Mouse (Mus musculus) spleen, postnatal 10 days (tissue): Measurements from ENCODE around the gene Ap1ar.
A peak's percentile ranks its signal among the peaks of the same experiment; 100 is the strongest.
"Not testable (repeated sequence)": the region's sequence is repeated elsewhere in the genome, so short reads cannot be mapped to it uniquely, and the experiment has no call there.

Source experiments
- DNase-seq, 2 experiments: peaks; one replicate each; pipeline ENCODE4 v3.0.0; 2021 to 2022; ENCODE audit warnings: low spot score in 2 of 2

The Ap1ar gene

DNA sequence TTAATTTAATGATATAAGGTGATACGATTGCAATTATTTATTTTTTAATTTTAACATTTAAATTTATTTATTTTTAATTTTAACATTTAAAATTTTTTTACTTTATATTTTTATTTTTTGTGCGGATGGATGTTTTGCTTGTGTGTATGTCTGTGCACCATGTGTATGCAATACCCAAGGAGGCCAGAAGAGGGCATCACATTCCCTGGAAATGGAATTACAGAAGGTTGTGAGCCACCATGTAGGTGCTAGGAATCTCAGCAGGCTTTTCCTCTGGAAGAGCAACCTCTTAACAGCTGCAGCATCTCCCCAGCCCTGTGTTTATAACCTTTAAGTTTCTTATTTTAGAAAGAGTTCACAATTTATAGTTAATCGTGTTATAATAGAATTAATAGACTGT lies 41.6 kb downstream of the Ap1ar start:
- peak in 1 of 2 experiments; percentile 40 for DNase-seq

GRCm38 (mm10) chr3:127793022-127793421 lies 44.3 kb downstream of the Ap1ar start:
- DNase-seq = peak in 1 of 2 experiments; percentile 35

- peak; percentile 60 to 67 for DNase-seq
Measured at GRCm38 (mm10) chr3:127791595-127792561, 45.4 kb downstream of the Ap1ar start.

DNA sequence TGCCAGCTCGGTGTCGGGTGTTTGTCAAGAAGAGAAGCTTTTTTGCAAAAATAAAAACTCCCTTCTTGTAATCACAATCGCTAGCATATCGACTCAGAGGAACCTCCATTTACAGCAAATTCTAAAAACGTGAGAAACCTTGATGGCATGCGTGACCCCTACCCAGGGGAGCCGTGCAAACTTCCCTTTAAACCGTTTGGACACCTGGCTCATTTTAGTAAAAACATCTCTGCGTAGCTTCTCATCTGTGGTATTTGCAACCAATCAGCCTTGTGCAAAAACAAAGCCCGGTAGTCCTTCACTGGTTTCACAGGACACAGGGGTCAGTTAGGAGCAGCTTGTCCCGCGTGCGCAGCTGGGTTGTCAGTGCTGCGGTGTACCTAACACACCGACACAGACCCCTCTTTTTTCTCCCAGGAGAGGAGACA lies 46.3 kb downstream of the Ap1ar start:
- DNase-seq = peak; percentile 62 to 67

GRCm38 (mm10) chr3:127790234-127791055 lies 46.9 kb downstream of the Ap1ar start:
- DNase-seq = peak; percentile 66 to 67

DNA sequence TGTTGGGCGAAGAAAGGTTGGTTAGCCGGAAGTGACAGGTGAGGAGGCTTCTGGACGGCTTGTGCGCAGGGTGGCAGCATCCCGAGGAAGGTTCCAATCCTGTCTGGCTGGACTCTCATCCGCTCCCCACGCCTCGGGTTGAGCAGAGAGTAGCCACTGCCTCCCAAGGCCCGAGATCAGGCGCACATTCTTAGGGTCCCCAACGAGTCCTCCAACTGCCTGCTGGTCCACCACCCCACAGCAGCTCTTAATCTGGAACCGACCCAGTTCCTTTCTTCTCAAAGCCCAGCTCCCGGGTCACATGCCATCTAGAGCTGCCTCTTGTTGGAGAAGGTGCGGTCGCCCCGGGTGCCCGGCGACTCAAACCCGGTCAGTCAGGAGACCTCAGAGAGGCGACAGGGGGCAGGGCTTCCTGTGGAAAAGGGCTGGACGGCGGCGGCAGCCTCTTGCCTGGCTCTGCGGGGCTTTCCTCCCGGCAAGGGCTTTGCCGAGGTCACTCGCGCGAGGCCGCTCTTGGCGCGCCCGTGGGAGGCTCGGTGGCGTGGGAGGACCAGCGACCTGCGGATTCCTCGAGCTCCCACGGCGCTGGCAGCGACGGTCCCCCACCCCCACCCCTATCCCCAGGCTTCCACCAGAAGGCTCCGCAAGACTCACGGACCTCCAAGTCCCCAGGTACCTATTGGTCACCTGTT lies 47.7 kb downstream of the Ap1ar start, which contains the start of gene Tifa:
Tifa (plus strand) TSS at position 306 of the 692 bp plus-strand sequence.
- DNase-seq = peak; percentile 79 to 80

DNA sequence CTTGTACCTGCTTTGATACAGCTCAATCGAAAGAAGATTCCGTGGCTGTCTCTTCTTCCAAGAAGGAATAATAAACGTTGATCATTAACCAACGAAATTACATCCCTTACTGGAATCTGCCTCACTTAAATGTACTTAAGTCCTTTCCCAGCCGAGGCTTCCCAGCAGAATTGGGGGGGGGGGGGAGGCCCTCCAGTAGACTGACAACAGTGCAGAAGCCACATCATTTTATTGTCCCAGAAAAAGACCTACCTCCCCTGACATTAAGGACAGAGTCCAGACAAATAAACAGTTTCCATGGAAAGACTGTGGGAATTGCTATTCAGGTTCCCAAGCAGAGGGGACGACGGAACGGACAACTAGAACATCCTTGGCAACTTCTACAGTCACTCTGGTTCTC lies 48.4 kb downstream of the Ap1ar start:
- no peak for DNase-seq

DNA sequence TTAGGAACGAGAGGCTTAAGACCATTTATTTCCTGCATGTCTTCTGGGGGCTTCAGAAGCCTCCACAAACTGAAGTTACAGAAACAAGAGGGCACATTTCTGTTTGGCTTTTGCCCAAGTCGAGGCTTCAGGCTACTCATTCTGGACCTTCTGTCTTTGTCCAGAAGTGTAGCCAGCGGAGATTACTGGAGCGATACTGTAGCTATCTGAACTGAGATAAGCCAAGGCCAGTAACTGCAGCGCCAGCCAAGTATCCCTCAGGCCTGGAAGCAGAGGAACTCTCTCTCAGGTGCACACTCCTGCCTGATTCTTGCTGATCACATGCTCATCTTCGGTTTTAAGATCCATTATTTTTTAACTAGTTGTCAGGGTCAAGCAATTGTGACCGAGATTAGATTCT lies 49.3 kb downstream of the Ap1ar start:
- DNase-seq = no peak

- no peak for DNase-seq
Measured at GRCm38 (mm10) chr3:127787032-127787431, 50.3 kb downstream of the Ap1ar start.

DNA sequence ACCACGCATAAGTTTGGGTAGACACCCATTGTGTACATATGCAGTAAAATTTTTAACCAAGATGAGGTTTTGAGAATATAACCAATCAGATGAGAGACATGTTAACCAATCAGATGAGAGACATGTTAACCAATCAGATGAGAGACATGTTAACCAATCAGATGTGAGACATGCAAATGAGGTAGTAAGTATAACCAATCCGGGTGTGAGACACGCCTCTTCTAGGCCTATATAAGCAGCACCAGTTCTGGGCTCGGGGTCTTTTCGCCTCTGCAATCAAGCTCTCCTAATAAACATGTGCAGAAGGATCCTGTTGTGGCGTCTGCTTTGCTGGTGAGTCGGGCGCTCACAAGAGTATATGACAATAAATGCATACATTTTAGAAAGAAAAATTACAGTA lies 53.6 kb downstream of the Ap1ar start:
- DNase-seq = not testable (repeated sequence)

- DNase-seq = no peak
Measured at GRCm38 (mm10) chr3:127782921-127783320, 54.4 kb downstream of the Ap1ar start.

DNA sequence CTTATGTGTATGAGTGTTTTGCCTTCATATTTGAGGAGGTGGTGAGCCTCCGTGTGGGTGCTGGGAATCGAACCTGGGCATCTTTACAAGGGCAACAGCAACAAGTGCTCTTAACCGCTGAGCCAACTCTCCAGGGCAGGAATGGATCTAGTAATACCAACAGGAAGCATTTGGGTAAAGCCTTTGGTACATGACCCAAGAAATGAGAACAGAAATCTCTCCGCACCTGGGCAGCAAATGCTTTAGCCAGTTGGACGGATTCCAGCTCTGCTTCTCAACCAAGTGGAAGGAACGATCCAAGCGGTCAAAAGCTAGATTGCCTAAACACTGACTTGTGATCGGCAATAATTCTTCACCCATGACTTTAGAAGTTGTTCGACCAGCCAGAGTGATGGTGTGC lies 56.4 kb downstream of the Ap1ar start:
- no peak for DNase-seq

DNA sequence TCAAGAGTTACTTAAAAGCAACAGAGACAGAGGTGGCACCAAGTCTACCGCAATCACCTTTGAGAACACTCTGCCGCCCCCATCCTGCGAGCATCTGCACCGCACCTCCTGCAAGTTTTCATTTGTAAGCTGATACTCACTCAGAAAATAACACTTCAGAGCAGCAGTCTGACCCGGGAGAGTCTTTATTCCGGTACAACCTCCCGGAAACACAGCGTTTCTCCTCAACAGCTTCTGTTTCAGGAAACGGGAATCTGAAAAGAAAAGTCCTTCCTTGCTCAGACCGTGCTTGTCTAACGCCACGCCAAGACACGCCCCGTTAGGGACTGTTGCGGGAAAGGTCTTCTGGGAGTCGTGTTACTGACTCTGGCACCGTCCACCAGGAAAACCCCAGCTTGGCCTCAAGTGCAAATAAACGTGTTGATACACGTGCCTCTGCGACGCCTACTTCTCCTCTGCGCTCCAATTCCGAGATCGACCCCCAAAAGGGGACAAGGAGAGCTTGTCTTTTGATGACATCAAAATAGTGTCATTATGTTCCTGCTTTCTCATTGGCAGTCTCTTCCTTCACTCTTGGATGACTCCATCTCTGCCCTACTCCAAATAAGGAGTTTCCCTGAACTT lies 57.2 kb downstream of the Ap1ar start, which contains the start of gene Alpk1:
Alpk1 (minus strand) TSS at position 507 of the 624 bp plus-strand sequence.
- peak; percentile 63 to 86 for DNase-seq

- DNase-seq = no peak
Measured at GRCm38 (mm10) chr3:127769146-127769545, 68.2 kb downstream of the Ap1ar start.

GRCm38 (mm10) chr3:127765971-127766370 lies 71.4 kb downstream of the Ap1ar start:
- DNase-seq = no peak

GRCm38 (mm10) chr3:127764541-127764940 lies 72.8 kb downstream of the Ap1ar start:
- peak in 1 of 2 experiments; percentile 48 for DNase-seq

- DNase-seq = peak; percentile 73 to 92
Measured at GRCm38 (mm10) chr3:127763076-127763612, 74.2 kb downstream of the Ap1ar start.

DNA sequence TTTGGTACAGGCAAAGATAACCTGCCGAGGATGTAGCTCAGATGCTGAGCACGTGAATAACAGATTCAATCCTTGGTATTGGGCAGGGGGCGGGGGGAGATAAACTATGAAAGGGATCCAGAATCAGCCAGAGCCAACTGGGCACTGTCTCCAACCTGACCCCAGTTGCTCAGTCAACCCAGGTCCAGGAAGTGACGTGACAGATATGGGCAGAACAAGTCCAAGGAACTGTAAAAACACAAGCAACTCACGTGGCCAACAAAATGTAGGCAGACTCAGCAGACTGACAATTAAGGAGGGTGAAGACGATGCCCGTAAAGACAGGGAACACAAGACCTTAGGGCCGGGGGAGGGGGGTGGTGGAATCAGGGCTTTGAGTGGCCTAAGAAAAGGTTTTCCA lies 74.9 kb downstream of the Ap1ar start:
- DNase-seq = no peak

DNA sequence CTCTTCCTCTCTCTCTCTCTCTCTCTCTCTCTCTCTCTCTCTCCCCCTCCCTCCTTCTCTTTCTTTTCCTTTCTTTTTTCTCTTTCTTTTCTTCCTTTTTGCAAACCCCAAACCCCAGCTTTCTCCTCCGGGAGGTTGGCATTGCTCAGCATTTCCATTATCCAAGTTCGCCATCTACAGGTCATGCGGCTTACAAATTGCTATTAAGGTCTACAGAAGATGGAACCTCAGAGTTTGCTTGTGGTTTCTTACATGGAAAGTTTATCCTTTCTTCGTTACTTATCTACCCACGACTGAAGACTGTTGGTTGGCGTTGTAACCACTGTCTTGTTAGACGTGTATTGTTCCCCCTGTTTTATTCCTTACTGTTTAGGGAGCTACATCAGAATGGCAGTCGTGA lies 78.1 kb downstream of the Ap1ar start:
- peak in 1 of 2 experiments; percentile 32 for DNase-seq

DNA sequence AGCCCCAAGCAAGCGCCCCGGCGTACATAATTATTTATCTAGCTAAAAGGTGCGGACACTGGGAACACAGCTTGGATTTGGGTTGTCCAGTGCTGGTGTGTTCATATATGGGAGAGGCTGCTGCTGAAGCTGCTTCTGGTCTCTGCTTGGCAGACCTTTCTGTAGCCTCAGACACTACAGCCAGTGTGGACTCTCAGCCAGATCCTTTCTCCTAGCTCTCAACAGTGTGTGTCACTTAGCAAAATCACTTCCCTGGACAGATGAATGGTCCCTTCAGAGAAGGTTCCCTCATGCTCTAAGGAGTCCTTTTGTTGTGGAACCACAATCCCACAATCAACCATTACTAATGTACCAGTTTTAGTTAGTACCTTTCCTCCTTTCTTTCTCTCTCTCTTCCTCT lies 78.5 kb downstream of the Ap1ar start:
- no peak for DNase-seq

DNA sequence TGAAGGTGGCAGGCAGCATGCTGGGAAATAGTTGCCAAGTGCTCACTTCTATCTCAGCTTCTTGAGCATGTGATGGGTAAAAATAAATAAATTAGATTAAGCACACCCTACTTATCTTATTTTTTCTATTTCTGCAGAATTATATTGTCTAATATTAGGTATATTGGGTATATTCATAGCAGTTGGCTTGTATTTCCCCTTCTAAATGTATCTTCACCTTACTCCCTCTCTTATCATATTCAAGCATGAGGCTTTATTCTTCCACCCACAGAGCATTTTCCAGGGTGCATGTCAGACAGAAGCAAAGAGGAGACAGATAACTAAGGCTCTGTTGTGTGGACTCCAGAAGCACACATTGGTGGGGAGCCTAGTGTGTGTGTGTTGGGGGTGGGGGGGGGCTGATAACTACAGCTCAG lies 79.4 kb downstream of the Ap1ar start:
- no peak for DNase-seq
